Mouse (Mus musculus) adrenal gland, adult 18-20 months (tissue): ENCODE measurements at regions not wholly inside any gene's neighbourhood (a gene's known extent, or its start where the extent isn't known, plus 50 kb on each side); places are given as distances from the start of the nearest gene placed in this dataset.
A peak's percentile ranks its signal among the peaks of the same experiment; 100 is the strongest.

Experiments
- DNase-seq, 2 experiments: peaks; one replicate each; pipeline ENCODE4 v3.0.0; 2021 to 2022; ENCODE audit warnings: low spot score in 2 of 2

GRCm38 (mm10) chr2:169524429-169524828 lies 63.1 kb downstream of the Gm11011 start:
- no peak for DNase-seq

GRCm38 (mm10) chr2:169519941-169520340 lies 67.6 kb downstream of the Gm11011 start:
- no peak for DNase-seq

- no peak for DNase-seq
Observed at GRCm38 (mm10) chr2:169515350-169515749, 72.2 kb downstream of the Gm11011 start.

- no peak for DNase-seq
Observed at GRCm38 (mm10) chr2:169510741-169511140, 76.8 kb downstream of the Gm11011 start.

DNA sequence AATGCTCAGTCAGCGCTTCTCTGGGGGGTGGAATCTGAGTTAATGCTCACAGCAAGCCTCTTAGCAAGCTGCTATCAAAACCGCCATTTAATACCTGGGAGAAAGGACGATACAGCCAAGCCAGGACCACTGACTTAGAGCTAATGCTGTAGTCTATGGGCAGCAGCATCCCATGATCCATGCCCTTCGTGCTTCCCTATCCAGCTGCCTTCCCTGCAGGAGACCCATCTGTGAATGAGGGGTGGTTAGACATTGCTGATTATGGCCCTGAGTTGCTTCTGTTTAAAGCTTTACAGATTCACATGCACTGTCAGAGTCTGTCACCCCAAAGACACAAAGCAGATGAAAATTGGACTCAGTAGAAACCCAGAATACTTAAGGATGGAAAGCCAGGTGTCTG lies 78.1 kb downstream of the Gm11011 start:
- no peak for DNase-seq

- DNase-seq: no peak
Observed at GRCm38 (mm10) chr2:169504416-169505057, 83.0 kb downstream of the Gm11011 start.

DNA sequence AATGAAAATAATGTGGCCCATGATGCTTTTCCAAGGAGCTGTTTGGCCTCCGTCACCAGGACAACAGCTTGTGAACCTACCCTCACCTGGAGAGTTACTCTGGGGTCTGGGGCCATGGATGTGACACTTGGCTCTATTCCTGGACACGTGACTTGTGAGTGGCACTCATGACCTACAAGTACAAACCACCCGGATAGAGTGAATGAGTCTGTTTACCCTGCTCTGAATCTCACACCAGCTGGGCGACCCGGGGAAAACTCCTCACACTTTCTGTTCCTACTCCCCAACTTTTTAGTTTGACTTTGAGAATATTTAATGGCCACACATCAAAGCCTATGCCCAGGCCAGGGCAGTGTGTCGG lies 84.0 kb downstream of the Gm11011 start:
- DNase-seq: no peak

DNA sequence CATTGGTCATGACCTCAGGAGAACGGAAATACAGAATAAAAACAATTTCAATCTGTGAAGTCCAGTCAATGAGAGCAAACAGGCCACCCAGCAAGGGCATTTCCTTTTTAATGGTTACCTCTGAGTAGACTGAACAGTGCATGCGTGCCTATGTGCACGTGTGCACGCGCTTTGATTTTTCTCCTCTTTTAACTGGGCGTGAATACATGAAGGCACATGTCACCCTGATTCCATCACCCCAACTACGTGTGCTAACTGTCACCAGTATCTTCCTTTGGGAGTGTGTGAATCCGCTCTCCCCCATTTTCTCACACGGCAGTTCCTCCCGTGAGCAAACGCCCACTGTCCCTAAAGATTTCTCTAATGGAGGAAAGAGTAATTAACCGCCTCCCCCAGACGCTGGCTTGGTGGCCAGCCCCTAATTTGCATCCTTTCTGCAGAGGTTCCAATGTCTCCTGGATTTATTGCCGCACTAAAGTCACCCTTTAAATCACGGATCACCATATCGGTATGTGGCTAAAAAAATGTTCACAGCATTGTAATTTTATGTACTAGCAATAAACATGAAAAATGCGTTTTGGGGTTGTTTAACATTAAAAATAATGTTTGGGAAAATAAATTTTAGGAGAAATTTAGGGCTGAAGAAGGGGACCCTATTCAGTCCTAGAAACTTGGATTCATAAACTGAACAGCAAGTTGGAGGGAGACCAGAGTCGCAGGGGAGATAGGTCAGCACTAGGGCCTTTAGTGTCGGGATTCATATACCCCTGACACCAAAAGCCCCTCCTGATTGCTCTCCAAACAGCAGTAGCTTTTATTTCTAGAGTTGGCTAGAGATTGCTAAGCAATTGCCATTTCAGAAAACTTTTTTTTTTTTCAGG lies 84.6 kb downstream of the Gm11011 start:
- no peak for DNase-seq

- no peak for DNase-seq
Observed at GRCm38 (mm10) chr2:169501736-169502340, 85.7 kb downstream of the Gm11011 start.

GRCm38 (mm10) chr2:169495368-169495767 lies 92.2 kb downstream of the Gm11011 start:
- no peak for DNase-seq

DNA sequence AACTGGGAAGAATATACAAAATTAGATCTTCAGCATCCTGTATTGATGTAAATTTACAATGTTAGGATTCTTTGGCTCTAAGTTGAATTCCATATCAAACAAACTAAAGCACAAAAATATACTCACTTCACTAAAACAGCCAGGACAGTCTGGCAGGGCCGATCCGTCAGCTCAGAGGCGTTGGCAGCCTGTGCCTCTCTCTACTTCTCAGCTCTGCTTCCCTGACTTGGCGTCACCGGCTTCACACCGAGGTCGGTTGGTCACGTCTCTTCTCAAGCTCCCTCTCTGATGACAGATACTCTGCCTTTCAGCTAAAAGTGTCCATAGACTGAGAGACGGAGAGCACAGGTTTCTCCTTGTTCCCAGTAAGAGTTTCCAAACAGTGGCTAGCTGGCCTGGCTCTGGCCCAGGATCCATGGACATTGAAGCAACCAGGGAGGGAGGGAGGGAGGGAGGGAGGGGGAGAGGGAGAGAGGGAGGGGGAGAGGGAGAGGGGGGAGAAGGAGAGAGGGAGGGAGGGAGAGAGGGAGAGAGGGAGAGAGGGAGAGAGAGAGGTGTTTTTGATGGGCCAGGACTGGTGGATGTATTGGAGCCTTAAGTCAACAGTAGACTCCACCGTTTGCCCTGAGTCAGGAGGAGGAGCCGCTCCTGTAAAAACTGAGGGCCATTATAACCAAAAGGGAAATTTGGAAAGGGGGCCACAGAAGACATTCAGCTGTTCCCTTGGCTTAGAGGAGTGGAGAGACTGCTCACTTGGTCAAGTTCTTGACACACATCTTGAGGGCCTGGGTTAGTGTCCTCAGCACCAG lies 92.8 kb downstream of the Gm11011 start:
- DNase-seq: no peak

GRCm38 (mm10) chr2:169493609-169494275 lies 93.8 kb downstream of the Gm11011 start:
- no peak for DNase-seq

DNA sequence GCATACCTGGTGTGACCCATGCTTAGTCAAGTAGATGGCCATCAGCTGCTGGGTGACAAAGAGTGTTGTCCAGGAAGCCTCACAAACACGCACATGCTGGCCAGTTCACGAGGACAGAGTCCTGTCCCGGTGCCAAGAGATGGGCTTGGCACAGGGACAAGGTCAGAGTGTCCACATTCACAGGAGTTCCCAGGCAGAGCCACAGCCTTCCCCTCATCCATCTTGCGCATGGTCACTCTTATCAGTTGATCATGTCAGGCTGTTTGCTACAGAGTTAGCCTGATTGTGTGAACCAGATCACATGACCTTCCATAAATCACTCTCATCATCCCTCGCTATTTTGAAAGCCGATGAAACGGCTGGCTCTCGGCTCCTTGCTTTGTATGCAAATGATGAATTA lies 103.6 kb downstream of the Gm11011 start:
- peak; percentile 27 to 60 for DNase-seq

DNA sequence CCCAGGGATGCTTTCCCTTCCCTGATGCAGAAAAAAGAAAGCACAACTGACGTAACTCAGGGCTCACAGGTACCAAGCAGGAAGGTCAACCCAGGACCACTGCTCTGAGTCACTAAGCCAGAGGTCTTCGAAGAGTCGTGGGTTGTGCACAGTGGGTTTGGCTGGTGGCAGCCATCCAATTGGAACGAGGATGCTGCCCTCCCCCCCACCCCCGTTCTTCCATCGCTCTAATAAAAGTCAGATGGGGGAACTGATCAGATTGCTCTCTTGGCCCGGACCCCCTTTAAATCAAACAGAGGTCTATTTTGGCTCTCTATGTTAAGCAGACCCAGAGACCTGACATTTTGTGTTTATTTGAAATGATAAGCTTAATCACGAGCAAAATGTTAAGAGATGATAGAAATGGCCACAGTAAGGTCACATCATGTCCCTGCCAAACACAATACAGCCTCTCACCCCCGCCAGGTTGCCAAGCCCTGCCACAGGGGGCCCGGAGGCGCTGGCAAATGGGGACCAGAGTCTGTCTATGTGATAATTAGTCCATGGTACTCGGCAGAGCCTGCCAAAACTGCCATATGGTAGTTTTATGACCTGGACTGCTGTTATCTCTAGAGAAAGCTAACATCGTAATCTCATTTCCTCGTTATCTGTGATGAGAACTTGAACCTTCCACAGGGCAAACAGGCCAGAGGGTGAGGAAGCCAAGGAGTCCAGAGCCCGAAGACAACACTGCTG lies 105.6 kb downstream of the Gm11011 start:
- peak in 1 of 2 experiments; percentile 4 for DNase-seq

- no peak for DNase-seq
Observed at GRCm38 (mm10) chr2:169474418-169475112, 113.0 kb downstream of the Gm11011 start.

DNA sequence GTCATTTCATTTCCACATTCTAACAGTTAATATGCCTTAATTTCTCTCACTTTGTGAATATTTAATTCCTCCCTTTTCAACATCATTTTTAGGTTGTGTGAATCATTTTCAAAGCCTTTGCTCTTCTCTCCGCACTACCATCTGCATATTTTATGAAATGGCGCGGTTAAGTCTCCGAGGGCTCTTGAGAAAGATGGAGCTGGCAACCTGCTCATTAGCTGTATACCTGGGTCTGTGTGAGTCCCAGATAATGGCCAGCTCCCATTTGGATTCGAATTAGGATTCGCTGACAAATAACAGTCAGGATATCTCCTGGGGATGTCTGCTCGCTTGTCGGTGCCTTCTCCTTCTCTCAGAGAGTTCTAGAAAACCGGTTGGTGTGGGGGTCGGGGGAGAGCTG lies 118.0 kb downstream of the Gm11011 start:
- DNase-seq: no peak

GRCm38 (mm10) chr2:169467621-169468020 lies 119.9 kb downstream of the Gm11011 start:
- DNase-seq: no peak

GRCm38 (mm10) chr2:169464106-169464505 lies 123.4 kb downstream of the Gm11011 start:
- no peak for DNase-seq

DNA sequence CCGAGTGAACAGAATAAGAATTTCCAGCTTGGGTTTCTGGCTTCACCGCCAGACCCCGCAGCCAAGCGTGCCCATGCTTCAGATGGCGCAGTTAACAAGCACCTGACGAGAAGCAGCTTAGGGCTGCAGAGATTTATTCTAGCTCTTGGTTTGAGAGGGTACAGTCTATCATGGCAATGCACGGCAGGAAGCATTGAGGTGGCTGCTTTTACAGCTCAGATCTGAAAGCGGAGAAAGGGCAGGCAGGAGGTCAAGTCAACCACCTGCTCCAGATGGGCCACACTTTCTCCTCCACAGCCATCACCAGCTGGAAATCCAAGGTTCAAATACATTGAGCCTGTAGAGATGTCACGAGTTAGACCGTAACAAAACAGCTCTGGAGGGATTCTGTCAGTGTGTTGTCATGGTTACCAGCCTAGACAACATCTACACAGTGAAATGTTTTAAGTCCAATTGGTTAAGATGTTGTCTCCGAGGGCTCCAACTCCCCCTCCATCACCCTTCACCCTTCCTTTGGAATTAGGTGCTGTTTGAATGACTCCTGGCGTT lies 126.0 kb downstream of the Gm11011 start:
- DNase-seq: no peak
